Mouse (Mus musculus): Measurements from ENCODE around the gene Eng.

DNA sequence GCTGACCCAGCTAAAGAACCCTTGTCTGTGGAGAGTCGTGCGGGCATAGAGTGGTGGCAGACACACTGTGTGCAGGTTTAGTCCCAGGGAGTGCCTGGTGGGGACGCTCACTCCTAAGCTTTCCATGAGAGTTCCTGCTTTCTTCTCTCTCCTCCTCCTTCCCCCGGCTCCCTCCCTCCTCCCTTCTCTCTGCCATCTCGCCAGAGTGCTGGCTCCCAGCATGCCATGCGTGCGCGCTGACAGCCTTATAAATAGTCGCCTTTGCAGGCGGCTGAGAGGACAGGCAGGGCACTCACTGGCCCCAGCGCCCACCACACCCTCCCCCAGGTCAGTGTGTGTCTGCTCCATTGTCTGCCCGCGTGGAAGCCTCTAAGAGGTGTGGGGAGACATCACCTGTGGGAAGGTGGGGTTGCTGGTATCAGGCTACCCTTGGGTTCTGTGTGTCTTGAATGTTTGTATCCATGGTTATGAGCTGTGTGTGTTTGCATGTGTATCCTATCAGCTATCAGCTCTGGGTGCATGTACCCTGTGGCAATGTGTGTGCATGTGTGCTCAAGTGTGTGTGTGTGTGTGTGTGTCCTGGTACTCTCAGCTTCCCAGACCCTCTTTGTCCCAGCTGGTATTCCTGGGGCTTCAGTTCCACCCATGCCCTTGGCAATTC, 21.1 kb upstream of the Eng start:
- no peak for TF ChIP-seq CTCF (IDR thresholded peaks at IDR 0.05; ENCODE audit: control insufficient read depth, insufficient read depth, insufficient read length)
- TF ChIP-seq MYOG (IDR thresholded peaks at IDR 0.05; ENCODE audit: control insufficient read depth, extremely low read depth, insufficient read length) = no peak
- TF ChIP-seq CEBPB (IDR thresholded peaks at IDR 0.05; ENCODE audit: low read depth) = no peak
- TF ChIP-seq USF1 (IDR thresholded peaks at IDR 0.05; ENCODE audit: low read depth) = no peak

All from C2C12 (cell line).